In the genomic region with DNA sequence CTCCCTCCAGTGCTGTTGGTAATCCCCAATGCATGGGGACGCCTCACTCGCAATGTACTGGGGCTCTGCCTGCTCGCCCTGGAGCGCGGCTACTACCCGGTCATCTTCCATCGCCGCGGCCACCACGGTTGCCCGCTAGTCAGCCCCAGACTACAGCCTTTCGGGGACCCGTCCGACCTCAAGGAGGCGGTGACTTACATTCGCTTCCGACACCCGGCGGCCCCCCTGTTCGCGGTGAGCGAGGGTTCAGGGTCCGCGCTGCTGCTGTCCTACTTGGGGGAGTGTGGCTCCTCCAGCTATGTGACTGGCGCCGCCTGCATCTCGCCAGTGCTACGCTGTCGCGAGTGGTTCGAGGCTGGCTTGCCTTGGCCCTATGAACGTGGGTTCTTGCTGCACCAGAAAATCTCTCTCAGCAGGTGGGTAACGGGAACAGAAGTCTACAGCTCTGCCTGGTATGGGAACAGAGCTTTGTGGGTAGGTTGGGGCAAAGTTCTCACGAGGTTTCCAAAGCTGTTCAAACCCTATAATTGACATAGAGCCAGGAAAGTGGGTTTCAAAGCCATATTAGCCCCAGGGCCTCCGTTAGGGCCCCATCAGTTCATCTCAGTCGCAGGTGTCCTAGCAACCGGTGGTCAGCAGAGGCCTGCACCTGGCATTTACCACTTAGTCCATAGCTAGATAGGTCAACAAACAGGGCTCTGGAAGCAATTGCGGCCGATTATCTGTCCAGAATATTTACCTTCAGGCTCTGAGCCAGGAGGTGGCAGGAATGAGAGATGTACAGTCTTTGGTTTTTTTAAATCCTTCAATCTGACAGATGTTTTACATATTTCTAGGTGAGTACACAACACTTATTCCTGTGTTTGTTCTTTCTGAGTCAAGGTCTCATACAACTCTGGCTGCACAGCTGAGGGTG, we compare ENCODE assay signal across 8 mouse cellular contexts. TPM values are rescaled to one million over a fixed set of nuclear protein-coding genes. Genes with fewer than 3 reads are reported as not detected.
DNase-seq lines count a peak whose midpoint lies in the region; ATAC-seq and TF ChIP-seq lines count a peak whose summit lies in the region.

Trp53i13 (minus strand) TSS at position 344 of the 916 bp plus-strand sequence.

- 6% methylated on average over 39 of the region's 39 CpGs for WGBS in embryonic facial prominence, embryonic 15.5 days
- 7% methylated on average over 39 of the region's 39 CpGs for WGBS in hindbrain, embryonic 16.5 days

- TF ChIP-seq EP300 in CH12.LX (IDR thresholded peaks at IDR 0.05; ENCODE audit: low read length) = no peak

- no peak for TF ChIP-seq RAD21 in CH12.LX (IDR thresholded peaks at IDR 0.05; ENCODE audit: low read depth, low read length)

- peak within 1 kb of the TSS; percentile 24 for H3K4me2 ChIP-seq in CH12.LX (ENCODE audit: insufficient read depth, low read depth, poor library complexity, severe bottlenecking)
- H3K4me2 ChIP-seq in embryonic facial prominence, embryonic 15.5 days (replicated peaks) = peak within 1 kb of the TSS; percentile 90
- H3K4me2 ChIP-seq in hindbrain, embryonic 16.5 days (ENCODE audit: low read length) = peak within 1 kb of the TSS; percentile 92

- peaks cover 0 to 11% of the 10 kb centered on the region in 2 experiments for H3K36me3 ChIP-seq in CH12.LX (replicated peaks in 1 of 2; ENCODE audit: control insufficient read depth in 1 of 2, insufficient read depth in 1 of 2, low read length in 1 of 2)
- H3K36me3 ChIP-seq in embryonic facial prominence, embryonic 15.5 days = no peaks in the 10 kb centered on the region
- no peaks in the 10 kb centered on the region for H3K36me3 ChIP-seq in hindbrain, embryonic 16.5 days (ENCODE audit: control insufficient read depth, insufficient read depth, low read length)
- peaks cover 10% of the 10 kb centered on the region for H3K36me3 ChIP-seq in megakaryocyte, embryonic 14.5 days (replicated peaks; ENCODE audit: low read length)

- no peak for ATAC-seq in cerebellum, adult (ENCODE audit: insufficient number of reproducible peaks, low FRiP score, low TSS enrichment)
- ATAC-seq in embryonic facial prominence, embryonic 15.5 days (ENCODE audit: insufficient number of reproducible peaks, low FRiP score, low TSS enrichment, low read depth) = no peak
- no peak for ATAC-seq in hindbrain, embryonic 16.5 days
- no peak for ATAC-seq in megakaryocyte progenitor cell, adult 5-6 weeks (replicated peaks; ENCODE audit: poor library complexity)

- no peak within 1 kb of the TSS for H3K27ac ChIP-seq in CH12.LX (ENCODE audit: insufficient read depth, low read depth)
- H3K27ac ChIP-seq in embryonic facial prominence, embryonic 15.5 days (replicated peaks) = no peak within 1 kb of the TSS; the same call in 1 of the 2 replicates
- no peak within 1 kb of the TSS for H3K27ac ChIP-seq in hindbrain, embryonic 16.5 days (ENCODE audit: low read depth, low read length)

- no peak within 1 kb of the TSS for H3K4me3 ChIP-seq in CH12.LX (replicated peaks in 1 of 3; ENCODE audit: low read depth in 2 of 3, low read length in 2 of 3, poor library complexity in 1 of 3)
- peak within 1 kb of the TSS; percentile 76 for H3K4me3 ChIP-seq in embryonic facial prominence, embryonic 15.5 days (replicated peaks)
- peak within 1 kb of the TSS; percentile 55 for H3K4me3 ChIP-seq in hindbrain, embryonic 16.5 days (ENCODE audit: low read length)
- peak within 1 kb of the TSS; percentile 94 for H3K4me3 ChIP-seq in megakaryocyte, embryonic 14.5 days (replicated peaks)

- H3K27me3 ChIP-seq in CH12.LX (replicated peaks) = no peaks in the 10 kb centered on the region
- H3K27me3 ChIP-seq in embryonic facial prominence, embryonic 15.5 days = peaks cover 34% of the 10 kb centered on the region
- H3K27me3 ChIP-seq in hindbrain, embryonic 16.5 days (replicated peaks; ENCODE audit: control insufficient read depth, insufficient read depth, low read length) = no peaks in the 10 kb centered on the region
- H3K27me3 ChIP-seq in megakaryocyte, embryonic 14.5 days (replicated peaks) = peaks cover 24% of the 10 kb centered on the region

- peak; percentile 33 for DNase-seq in cerebellum, adult 9-11 months
- DNase-seq in CH12.LX (ENCODE audit: extremely low read depth) = no peak
- DNase-seq in cerebellum, postnatal 36 days = no peak

- no peak within 1 kb of the TSS for H3K9ac ChIP-seq in CH12.LX (ENCODE audit: insufficient read depth, low read depth)
- H3K9ac ChIP-seq in embryonic facial prominence, embryonic 15.5 days = peak within 1 kb of the TSS; percentile 31; the same call in 1 of the 2 replicates
- H3K9ac ChIP-seq in hindbrain, embryonic 16.5 days (ENCODE audit: low read depth, low read length) = peak within 1 kb of the TSS; percentile 60

- H3K4me1 ChIP-seq in CH12.LX (ENCODE audit: control insufficient read depth in 1 of 2, insufficient read depth in 2 of 2) = peaks cover 26 to 62% of the 10 kb centered on the region in 2 experiments
- peaks cover 48% of the 10 kb centered on the region for H3K4me1 ChIP-seq in embryonic facial prominence, embryonic 15.5 days
- H3K4me1 ChIP-seq in hindbrain, embryonic 16.5 days (ENCODE audit: control insufficient read depth, insufficient read depth, low read depth, low read length) = peaks cover 23% of the 10 kb centered on the region
- H3K4me1 ChIP-seq in megakaryocyte, embryonic 14.5 days = peaks cover 87% of the 10 kb centered on the region

- peaks cover 12% of the 10 kb centered on the region for H3K9me3 ChIP-seq in CH12.LX (replicated peaks; ENCODE audit: low read length)
- H3K9me3 ChIP-seq in embryonic facial prominence, embryonic 15.5 days (replicated peaks) = no peaks in the 10 kb centered on the region
- H3K9me3 ChIP-seq in hindbrain, embryonic 16.5 days (ENCODE audit: control insufficient read depth, low read length) = no peaks in the 10 kb centered on the region
- H3K9me3 ChIP-seq in megakaryocyte, embryonic 14.5 days = no peaks in the 10 kb centered on the region

- in situ Hi-C loops in CH12.LX (cut with MboI; ENCODE audit: low pct_ligation_motif_present, low pct_unique_long_range_greater_than_20kb, low sequenced_read_pairs) = loop anchor here (10.0 kb wide), 1 partner anchor 279 kb away; no protein-coding TSS in a partner anchor

- TF ChIP-seq POLR2A in CH12.LX (IDR thresholded peaks at IDR 0.05; ENCODE audit: low read depth, low read length) = no peak

- dilution Hi-C loops in CH12.LX (cut with MboI; ENCODE audit: extremely low pct_ligation_motif_present, extremely low pct_unique_long_range_greater_than_20kb, low sequenced_read_pairs) = no loop called here

- H3K79me2 ChIP-seq in CH12.LX (replicated peaks; ENCODE audit: control insufficient read depth, extremely low read depth, insufficient read depth, poor library complexity, severe bottlenecking) = no peaks in the 10 kb centered on the region

- TF ChIP-seq CTCF in CH12.LX (conservative IDR thresholded peaks at IDR 0.05 in 1 of 2, IDR thresholded peaks at IDR 0.05 in 1 of 2; ENCODE audit: low read depth in 2 of 2, low read length in 2 of 2) = no peak

TF ChIP-seq in CH12.LX, 34 proteins besides CTCF, POLR2A, EP300 and RAD21:
- TF ChIP-seq UBTF (IDR thresholded peaks at IDR 0.05; ENCODE audit: low read depth, low read length) (no peak), USF2 (conservative IDR thresholded peaks at IDR 0.05; ENCODE audit: low read depth, low read length) (no peak), PAX5 (IDR thresholded peaks at IDR 0.05; ENCODE audit: low read length) (no peak), MYC (IDR thresholded peaks at IDR 0.05; ENCODE audit: low read depth, low read length) (no peak), IRF4 (IDR thresholded peaks at IDR 0.05; ENCODE audit: low read depth, low read length) (no peak), RCOR1 (conservative IDR thresholded peaks at IDR 0.05; ENCODE audit: low read depth, low read length) (no peak), HCFC1 (IDR thresholded peaks at IDR 0.05; ENCODE audit: low read depth, low read length) (no peak), MAFK (IDR thresholded peaks at IDR 0.05; ENCODE audit: insufficient replicate concordance, low read length) (no peak), ELF1 (IDR thresholded peaks at IDR 0.05; ENCODE audit: low read depth, low read length) (no peak), CHD2 (IDR thresholded peaks at IDR 0.05; ENCODE audit: low read length) (no peak)

RNA-seq across cellular contexts. Expression of gene Trp53i13, which starts in this region (rescaled TPM):
- total RNA-seq in CH12.LX (2012; rRNA removed) = 11.1 and 12.8 TPM in 2 replicates
- 6.4 and 6.7 TPM in 2 replicates for total RNA-seq in CH12.LX (2014; rRNA removed)
- 12.6 and 14.9 TPM in 2 replicates for polyA plus RNA-seq in CH12.LX (2012; ENCODE audit: insufficient read length, low read depth)
- polyA plus RNA-seq in embryonic facial prominence, embryonic 15.5 days (2015; fragmentation: Nextera tagmentation; extraction: Ambion mirVana) = 61.8 and 63.9 TPM in 2 replicates
- 13.8 and 17.6 TPM in 2 replicates for polyA plus RNA-seq in hindbrain, embryonic 16.5 days (2015; fragmentation: Nextera tagmentation; extraction: Ambion mirVana)
- 22.3 and 38.9 TPM in 2 replicates for polyA plus RNA-seq in megakaryocyte, embryonic 14.5 days (2012; ENCODE audit: insufficient read depth, low replicate concordance)
- total RNA-seq in megakaryocyte progenitor cell, adult 5-6 weeks (2015) = 1.7 and 2.0 TPM in 2 replicates
- 1.7 and 8.2 TPM in 2 replicates for total RNA-seq in megakaryocyte progenitor cell, adult 5-6 weeks (2017)

Comparison
In these comparisons a context has a peak if more than half of its experiments do, and no peak if none do; other contexts are left out.
1. H3K4me2 ChIP-seq: peak in every context shown above with its lines; median percentile 92 in hindbrain, embryonic 16.5 days; 90 in embryonic facial prominence, embryonic 15.5 days; 24 in CH12.LX.
2. H3K4me3 ChIP-seq: peak in embryonic facial prominence, embryonic 15.5 days (single experiment), hindbrain, embryonic 16.5 days (single experiment) and megakaryocyte, embryonic 14.5 days (single experiment); none in CH12.LX (0 of 3).